Comparison of ENCODE assay signal across 28 mouse cellular contexts in genomic region chr6:137540346-137540745, GRCm38 (mm10).
DNase-seq lines count a peak whose midpoint lies in the region; ATAC-seq and TF ChIP-seq lines count a peak whose summit lies in the region.
"Had no signal": no experiment of that assay in that cellular context is flagged by ENCODE, and none has a peak within 500 bp of the region (broad histone marks: within the 10 kb centered on the region; RNA-seq: fewer than 3 reads in every experiment).

No protein-coding gene starts in this region.

- H3K27me3 ChIP-seq in intestine, postnatal 0 days (replicated peaks; ENCODE audit: control insufficient read depth, insufficient read depth, low read length) = no peaks in the 10 kb centered on the region
- H3K27me3 ChIP-seq in stomach, embryonic 16.5 days (ENCODE audit: control insufficient read depth, insufficient read depth, low read length) = no peaks in the 10 kb centered on the region
- 0 out of 2 replicates have a peak, but pooled peaks cover 4% of the 10 kb centered on the region for H3K27me3 ChIP-seq in embryonic facial prominence, embryonic 10.5 days (replicated peaks; ENCODE audit: low read depth, poor library complexity, severe bottlenecking)
- H3K27me3 ChIP-seq: CH12.LX; embryonic facial prominence, embryonic 15.5 days; hindbrain, embryonic 13.5 days had no signal

- peaks cover 10 to 15% of the 10 kb centered on the region in 2 experiments for H3K4me1 ChIP-seq in ES-E14 (ENCODE audit: control insufficient read depth in 2 of 2, insufficient read depth in 2 of 2, low read length in 2 of 2, poor library complexity in 1 of 2)
- peaks cover 15% of the 10 kb centered on the region; the same call in 1 of the 2 replicates for H3K4me1 ChIP-seq in intestine, postnatal 0 days (replicated peaks; ENCODE audit: control insufficient read depth, insufficient read depth, low read length)
- H3K4me1 ChIP-seq in stomach, embryonic 16.5 days (ENCODE audit: control insufficient read depth, insufficient read depth, low read length) = peaks cover 13% of the 10 kb centered on the region
- H3K4me1 ChIP-seq in embryonic facial prominence, embryonic 10.5 days = peaks cover 28% of the 10 kb centered on the region

- 47% methylated on average over 6 of the region's 6 CpGs for WGBS in intestine, postnatal 0 days
- 71% methylated on average over 6 of the region's 6 CpGs for WGBS in stomach, embryonic 16.5 days
- 87% methylated on average over 6 of the region's 6 CpGs for WGBS in embryonic facial prominence, embryonic 10.5 days

- no peaks in the 10 kb centered on the region for H3K9me3 ChIP-seq in ES-E14 (ENCODE audit: control insufficient read depth, insufficient read depth, low read depth, low read length)
- no peaks in the 10 kb centered on the region for H3K9me3 ChIP-seq in intestine, postnatal 0 days (ENCODE audit: control insufficient read depth)
- H3K9me3 ChIP-seq in stomach, embryonic 16.5 days (replicated peaks; ENCODE audit: control insufficient read depth, low read length) = no peaks in the 10 kb centered on the region
- H3K9me3 ChIP-seq in embryonic facial prominence, embryonic 10.5 days = no peaks in the 10 kb centered on the region
- H3K9me3 ChIP-seq: forebrain, embryonic 12.5 days; hindbrain, embryonic 13.5 days had no signal

- peak overlapping the region; percentile 36; the same call in 1 of the 2 replicates for H3K9ac ChIP-seq in ES-E14 (ENCODE audit: insufficient read depth, low read depth, low read length, poor library complexity, severe bottlenecking)
- H3K9ac ChIP-seq in intestine, postnatal 0 days (ENCODE audit: low read depth, low read length) = no peak overlapping the region
- no peak overlapping the region for H3K9ac ChIP-seq in stomach, embryonic 16.5 days (ENCODE audit: low read length)
- H3K9ac ChIP-seq: embryonic facial prominence, embryonic 15.5 days; forebrain, embryonic 12.5 days; hindbrain, embryonic 13.5 days had no signal

- no peak for TF ChIP-seq CTCF in intestine, postnatal 0 days (IDR thresholded peaks at IDR 0.05; ENCODE audit: low read depth)

- DNase-seq in heart, adult 11 months = peak; percentile 67
- DNase-seq in heart, postnatal 36 days = no peak
- DNase-seq in ES-E14 (ENCODE audit: low read depth, low spot score) = no peak
- DNase-seq in urinary bladder, adult 2 months (ENCODE audit: low spot score) = no peak
- DNase-seq in embryonic facial prominence, embryonic 10.5 days (ENCODE audit: low spot score) = no peak
- no peak for DNase-seq in layer of hippocampus, adult 11-12 months (ENCODE audit: low spot score)
- DNase-seq: adrenal gland, adult 2 months; adrenal gland, postnatal 36 days; cerebellum, adult 18-20 months; cerebellum, postnatal 14 days; gastrocnemius, postnatal 10 days; heart, postnatal 4 days; kidney, adult 8-10 months; kidney, postnatal 4 days; right cerebral cortex, postnatal 25 days; spleen, adult 18-20 months; thymus, postnatal 14 days had no signal

- ATAC-seq in intestine, postnatal 0 days = no peak
- ATAC-seq in stomach, embryonic 16.5 days (ENCODE audit: insufficient read depth, low FRiP score) = no peak; the same call in 1 of the 2 replicates
- ATAC-seq: activated CD4-positive, CD25-positive, alpha-beta regulatory T cell, adult 4 months; midbrain, embryonic 16.5 days had no signal

- H3K4me3 ChIP-seq in ES-E14 (ENCODE audit: insufficient read depth in 1 of 2, low read depth in 1 of 2, low read length in 2 of 2, poor library complexity in 1 of 2, severe bottlenecking in 1 of 2) = no peak overlapping the region
- no peak overlapping the region for H3K4me3 ChIP-seq in intestine, postnatal 0 days (ENCODE audit: low read depth, low read length)
- no peak overlapping the region for H3K4me3 ChIP-seq in stomach, embryonic 16.5 days (replicated peaks; ENCODE audit: low read length)
- no peak overlapping the region for H3K4me3 ChIP-seq in embryonic facial prominence, embryonic 10.5 days
- H3K4me3 ChIP-seq: embryonic facial prominence, embryonic 15.5 days; forebrain, embryonic 12.5 days; heart, embryonic 10.5 days; hindbrain, embryonic 13.5 days; midbrain, embryonic 10.5 days had no signal

- intact Hi-C loops in heart, postnatal 36 days (cut with DNase I) = no loop called here

- H3K27ac ChIP-seq in ES-E14 (ENCODE audit: insufficient read depth, low read depth, low read length, poor library complexity, severe bottlenecking) = peak overlapping the region; percentile 84; the same call in 1 of the 2 replicates
- peak overlapping the region; percentile 87 for H3K27ac ChIP-seq in intestine, postnatal 0 days (ENCODE audit: low read depth, low read length)
- H3K27ac ChIP-seq in stomach, embryonic 16.5 days (ENCODE audit: low read length) = peak overlapping the region; percentile 81
- H3K27ac ChIP-seq in embryonic facial prominence, embryonic 10.5 days (replicated peaks) = no peak overlapping the region
- H3K27ac ChIP-seq: embryonic facial prominence, embryonic 15.5 days; forebrain, embryonic 12.5 days; hindbrain, embryonic 13.5 days; kidney, postnatal 0 days had no signal

- in situ Hi-C loops in ES-E14 (cut with MboI; ENCODE audit: low sequenced_read_pairs in 2 of 2, unreplicated experiment in 2 of 2) = no loop called here

- peak overlapping the region; percentile 52; the same call in 1 of the 2 replicates for H3K4me2 ChIP-seq in intestine, postnatal 0 days (replicated peaks; ENCODE audit: low read depth)
- H3K4me2 ChIP-seq in stomach, embryonic 16.5 days (ENCODE audit: low read depth, low read length) = no peak overlapping the region
- H3K4me2 ChIP-seq: embryonic facial prominence, embryonic 15.5 days; forebrain, embryonic 12.5 days; hindbrain, embryonic 13.5 days had no signal

- H3K36me3 ChIP-seq in ES-E14 (ENCODE audit: control insufficient read depth, insufficient read depth, low read length, poor library complexity, severe bottlenecking) = no peaks in the 10 kb centered on the region
- peaks cover 12% of the 10 kb centered on the region for H3K36me3 ChIP-seq in intestine, postnatal 0 days (ENCODE audit: control insufficient read depth, insufficient read depth)
- H3K36me3 ChIP-seq in stomach, embryonic 16.5 days (ENCODE audit: control insufficient read depth, insufficient read depth, low read length) = no peaks in the 10 kb centered on the region
- H3K36me3 ChIP-seq in embryonic facial prominence, embryonic 10.5 days (replicated peaks) = no peaks in the 10 kb centered on the region; the same call in 1 of the 2 replicates
- H3K36me3 ChIP-seq: forebrain, embryonic 12.5 days had no signal

TF ChIP-seq in ES-E14, 5 proteins besides CTCF, POLR2A, EP300 and RAD21:
- TF ChIP-seq ZNF384 (IDR thresholded peaks at IDR 0.05; ENCODE audit: low read depth, low read length) (no peak), HCFC1 (IDR thresholded peaks at IDR 0.05; ENCODE audit: borderline replicate concordance, insufficient read depth, low read length) (no peak), MAFK (IDR thresholded peaks at IDR 0.05; ENCODE audit: insufficient read depth, low read depth, low read length) (no peak), ZC3H11A (IDR thresholded peaks at IDR 0.05; ENCODE audit: borderline replicate concordance, low read depth, low read length) (no peak), CHD2 (IDR thresholded peaks at IDR 0.05; ENCODE audit: low read depth, low read length) (no peak)
TF ChIP-seq in ES-E14: peak in this region for 0.
